Mouse (Mus musculus) cerebellum, postnatal 36 days (tissue): ENCODE results near the gene Slc7a8.

Experiments used
- DNase-seq, 2 experiments: peaks; one replicate each; pipeline ENCODE4 v3.0.0; 2021 to 2022; ENCODE audit warnings: mixed read lengths in 2 of 2

Slc7a8 gene

GRCm38 (mm10) chr14:54736555-54737552 lies 44.9 kb downstream of the Slc7a8 start:
- DNase-seq = no peak

GRCm38 (mm10) chr14:54735221-54735620 lies 46.5 kb downstream of the Slc7a8 start:
- DNase-seq = no peak

- no peak for DNase-seq
Measured at GRCm38 (mm10) chr14:54734004-54734403, 47.7 kb downstream of the Slc7a8 start.

- no peak for DNase-seq
Measured at GRCm38 (mm10) chr14:54732206-54732605, 49.5 kb downstream of the Slc7a8 start.

GRCm38 (mm10) chr14:54730305-54730704 lies 51.4 kb downstream of the Slc7a8 start:
- peak; percentile 61 to 65 for DNase-seq

- peak; percentile 39 to 42 for DNase-seq
Measured at GRCm38 (mm10) chr14:54728823-54729653, 52.7 kb downstream of the Slc7a8 start.

- DNase-seq = no peak
Measured at GRCm38 (mm10) chr14:54727565-54727964, 54.2 kb downstream of the Slc7a8 start.

GRCm38 (mm10) chr14:54724049-54724448 lies 57.7 kb downstream of the Slc7a8 start:
- DNase-seq = no peak

- peak; percentile 55 to 65 for DNase-seq
Measured at GRCm38 (mm10) chr14:54721711-54722110, 60.0 kb downstream of the Slc7a8 start.

GRCm38 (mm10) chr14:54720654-54721350 lies 60.9 kb downstream of the Slc7a8 start:
- peak; percentile 59 to 61 for DNase-seq

GRCm38 (mm10) chr14:54720041-54720440 lies 61.7 kb downstream of the Slc7a8 start:
- DNase-seq = no peak

- no peak for DNase-seq
Measured at GRCm38 (mm10) chr14:54715402-54715801, 66.3 kb downstream of the Slc7a8 start.

GRCm38 (mm10) chr14:54714617-54715081 lies 67.1 kb downstream of the Slc7a8 start:
- DNase-seq = peak in 1 of 2 experiments; percentile 47

- peak; percentile 73 to 90 for DNase-seq
Measured at GRCm38 (mm10) chr14:54714121-54714520, 67.6 kb downstream of the Slc7a8 start.

GRCm38 (mm10) chr14:54712861-54713260 lies 68.9 kb downstream of the Slc7a8 start:
- no peak for DNase-seq

- DNase-seq = no peak
Measured at GRCm38 (mm10) chr14:54712074-54712473, 69.7 kb downstream of the Slc7a8 start, which contains the start of gene Cebpe. TSS of gene Cebpe (minus strand) at chr14:54712174.

GRCm38 (mm10) chr14:54709054-54709453 lies 72.7 kb downstream of the Slc7a8 start:
- no peak for DNase-seq

GRCm38 (mm10) chr14:54706589-54707320 lies 75.0 kb downstream of the Slc7a8 start:
- DNase-seq = no peak

GRCm38 (mm10) chr14:54705844-54706243 lies 75.9 kb downstream of the Slc7a8 start:
- DNase-seq = no peak

GRCm38 (mm10) chr14:54703207-54703606 lies 78.5 kb downstream of the Slc7a8 start:
- no peak for DNase-seq

GRCm38 (mm10) chr14:54701298-54701697 lies 80.4 kb downstream of the Slc7a8 start:
- DNase-seq = peak; percentile 70 to 79

GRCm38 (mm10) chr14:54699586-54699985 lies 82.2 kb downstream of the Slc7a8 start:
- no peak for DNase-seq
